Mouse (Mus musculus): ENCODE results near the gene Frg2f1.

GRCm38 (mm10) chr4:119566322-119566835, 27.1 kb upstream of the Frg2f1 start:
- no peak for TF ChIP-seq EP300 (IDR thresholded peaks at IDR 0.05; ENCODE audit: low read depth)
- no peak for TF ChIP-seq CTCF (IDR thresholded peaks at IDR 0.05; ENCODE audit: low read depth)
